Comparison of ENCODE assay signal across 21 mouse cellular contexts in genomic region chr3:133679891-133680290, GRCm38 (mm10).
A peak's percentile ranks its signal among the peaks of the same experiment; 100 is the strongest.
DNase-seq lines count a peak whose midpoint lies in the region; ATAC-seq and TF ChIP-seq lines count a peak whose summit lies in the region.
"Had no signal": no experiment of that assay in that cellular context is flagged by ENCODE, and none has a peak within 500 bp of the region (broad histone marks: within the 10 kb centered on the region; RNA-seq: fewer than 3 reads in every experiment).

No protein-coding gene starts in this region.

- H3K4me1 ChIP-seq in liver, embryonic 12.5 days, result peaks cover 11% of the 10 kb centered on the region
- H3K4me1 ChIP-seq in liver, embryonic 11.5 days (replicated peaks; ENCODE audit: control insufficient read depth, insufficient read depth, low read length), result no peaks in the 10 kb centered on the region
- H3K4me1 ChIP-seq in G1E (ENCODE audit: insufficient read depth, low read depth, low read length), result peaks cover 24% of the 10 kb centered on the region
- H3K4me1 ChIP-seq in liver, embryonic 15.5 days (replicated peaks), result no peaks in the 10 kb centered on the region
- H3K4me1 ChIP-seq: embryonic facial prominence, embryonic 10.5 days; forebrain, embryonic 13.5 days; heart, embryonic 13.5 days; hindbrain, embryonic 12.5 days had no signal

- intact Hi-C loops in gastrocnemius, adult 2 months (cut with DNase I), result loop anchor here (10.0 kb wide), 2 partner anchors 175 to 365 kb away; partner anchors contain the start of gene Ppa2

- H3K9ac ChIP-seq in liver, embryonic 12.5 days, result no peak overlapping the region
- H3K9ac ChIP-seq in liver, embryonic 11.5 days (ENCODE audit: low read depth, low read length), result no peak overlapping the region
- H3K9ac ChIP-seq in liver, embryonic 15.5 days, result no peak overlapping the region
- H3K9ac ChIP-seq: forebrain, embryonic 13.5 days; forebrain, postnatal 0 days; heart, embryonic 13.5 days; hindbrain, embryonic 12.5 days had no signal

- peak overlapping the region; percentile 17; the same call in 1 of the 2 replicates for H3K4me2 ChIP-seq in liver, embryonic 12.5 days
- H3K4me2 ChIP-seq in liver, embryonic 11.5 days, result no peak overlapping the region
- no peak overlapping the region for H3K4me2 ChIP-seq in liver, embryonic 15.5 days
- H3K4me2 ChIP-seq: forebrain, embryonic 13.5 days; heart, embryonic 13.5 days; hindbrain, embryonic 12.5 days had no signal

- TF ChIP-seq CTCF in G1E (IDR thresholded peaks at IDR 0.05; ENCODE audit: low read depth, low read length), result no peak
- no peak for TF ChIP-seq CTCF in gastrocnemius, adult 2 months (IDR thresholded peaks at IDR 0.05)

- no peak overlapping the region for H3K27ac ChIP-seq in liver, embryonic 12.5 days
- no peak overlapping the region for H3K27ac ChIP-seq in liver, embryonic 11.5 days (ENCODE audit: low read depth, low read length)
- no peak overlapping the region for H3K27ac ChIP-seq in liver, embryonic 15.5 days (replicated peaks)
- H3K27ac ChIP-seq in gastrocnemius, adult 2 months, result no peak overlapping the region
- H3K27ac ChIP-seq: embryonic facial prominence, embryonic 10.5 days; forebrain, embryonic 13.5 days; heart, embryonic 13.5 days; hindbrain, embryonic 12.5 days had no signal

- no peak for DNase-seq in liver, embryonic 11.5 days (ENCODE audit: low spot score)
- no peak for DNase-seq in G1E (ENCODE audit: low spot score)
- DNase-seq in left cerebral cortex, adult 11 months (ENCODE audit: low spot score), result no peak
- no peak for DNase-seq in gastrocnemius, adult 2 months
- no peak for DNase-seq in c-Kit-positive CD71-positive TER-119-positive erythroid progenitor cells, embryonic 14.5 days (ENCODE audit: low spot score)
- DNase-seq: adrenal gland, postnatal 10 days; cerebellum, adult 18-20 months; cerebellum, adult 9-11 months; cerebellum, postnatal 36 days; forebrain, postnatal 0 days; gastrocnemius, postnatal 25 days; heart, adult 11 months; heart, postnatal 36 days had no signal

- 26% methylated on average over 1 of the region's 1 CpGs for WGBS in liver, embryonic 12.5 days (ENCODE audit: insufficient replicate concordance)
- WGBS in liver, embryonic 11.5 days, result 35% methylated on average over 1 of the region's 1 CpGs
- 26% methylated on average over 1 of the region's 1 CpGs for WGBS in liver, embryonic 15.5 days (ENCODE audit: insufficient replicate concordance)

- no peak overlapping the region for H3K4me3 ChIP-seq in liver, embryonic 12.5 days
- H3K4me3 ChIP-seq in liver, embryonic 11.5 days (ENCODE audit: low read depth, low read length), result no peak overlapping the region
- no peak overlapping the region for H3K4me3 ChIP-seq in G1E (ENCODE audit: low read depth, low read length)
- no peak overlapping the region for H3K4me3 ChIP-seq in liver, embryonic 15.5 days (replicated peaks)
- no peak overlapping the region for H3K4me3 ChIP-seq in gastrocnemius, adult 2 months
- H3K4me3 ChIP-seq: embryonic facial prominence, embryonic 10.5 days; forebrain, embryonic 13.5 days; heart, embryonic 13.5 days; hindbrain, embryonic 12.5 days had no signal

- H3K36me3 ChIP-seq in liver, embryonic 12.5 days, result no peaks in the 10 kb centered on the region
- no peaks in the 10 kb centered on the region for H3K36me3 ChIP-seq in liver, embryonic 11.5 days (ENCODE audit: control insufficient read depth, insufficient read depth, low read length)
- no peaks in the 10 kb centered on the region for H3K36me3 ChIP-seq in G1E (replicated peaks)
- H3K36me3 ChIP-seq in liver, embryonic 15.5 days (replicated peaks), result no peaks in the 10 kb centered on the region
- H3K36me3 ChIP-seq: embryonic facial prominence, embryonic 10.5 days; heart, embryonic 13.5 days; hindbrain, embryonic 12.5 days had no signal

- H3K9me3 ChIP-seq in liver, embryonic 12.5 days (replicated peaks), result no peaks in the 10 kb centered on the region
- no peaks in the 10 kb centered on the region for H3K9me3 ChIP-seq in liver, embryonic 11.5 days (ENCODE audit: control insufficient read depth, low read length)
- H3K9me3 ChIP-seq in G1E (replicated peaks), result no peaks in the 10 kb centered on the region
- H3K9me3 ChIP-seq in liver, embryonic 15.5 days (replicated peaks), result no peaks in the 10 kb centered on the region
- H3K9me3 ChIP-seq: embryonic facial prominence, embryonic 10.5 days; forebrain, embryonic 13.5 days; heart, embryonic 13.5 days; hindbrain, embryonic 12.5 days had no signal

- peak; percentile 64; the same call in 1 of the 2 replicates for ATAC-seq in liver, embryonic 12.5 days
- no peak; the same call in 1 of the 2 replicates for ATAC-seq in liver, embryonic 11.5 days (replicated peaks; ENCODE audit: low FRiP score)
- ATAC-seq in G1E (ENCODE audit: extremely low read depth, insufficient number of reproducible peaks, low FRiP score, poor library complexity, severe bottlenecking), result peak; percentile 85
- peak; percentile 71 for ATAC-seq in liver, embryonic 15.5 days (ENCODE audit: insufficient read depth)
- ATAC-seq: forebrain, embryonic 13.5 days; forebrain, postnatal 0 days; hindbrain, embryonic 16.5 days; inflammation-experienced regulatory T-cells, adult 6 months had no signal

- H3K27me3 ChIP-seq in liver, embryonic 12.5 days (replicated peaks), result no peaks in the 10 kb centered on the region
- no peaks in the 10 kb centered on the region for H3K27me3 ChIP-seq in liver, embryonic 11.5 days (replicated peaks; ENCODE audit: control insufficient read depth, insufficient read depth, low read length)
- peaks cover 10% of the 10 kb centered on the region; the same call in 1 of the 2 replicates for H3K27me3 ChIP-seq in G1E (ENCODE audit: insufficient read depth, low read length)
- H3K27me3 ChIP-seq in liver, embryonic 15.5 days, result no peaks in the 10 kb centered on the region
- H3K27me3 ChIP-seq: forebrain, embryonic 13.5 days; heart, embryonic 13.5 days; hindbrain, embryonic 12.5 days had no signal
